Mouse (Mus musculus): ENCODE results near the gene Gm21976.

The Gm21976 gene

DNA sequence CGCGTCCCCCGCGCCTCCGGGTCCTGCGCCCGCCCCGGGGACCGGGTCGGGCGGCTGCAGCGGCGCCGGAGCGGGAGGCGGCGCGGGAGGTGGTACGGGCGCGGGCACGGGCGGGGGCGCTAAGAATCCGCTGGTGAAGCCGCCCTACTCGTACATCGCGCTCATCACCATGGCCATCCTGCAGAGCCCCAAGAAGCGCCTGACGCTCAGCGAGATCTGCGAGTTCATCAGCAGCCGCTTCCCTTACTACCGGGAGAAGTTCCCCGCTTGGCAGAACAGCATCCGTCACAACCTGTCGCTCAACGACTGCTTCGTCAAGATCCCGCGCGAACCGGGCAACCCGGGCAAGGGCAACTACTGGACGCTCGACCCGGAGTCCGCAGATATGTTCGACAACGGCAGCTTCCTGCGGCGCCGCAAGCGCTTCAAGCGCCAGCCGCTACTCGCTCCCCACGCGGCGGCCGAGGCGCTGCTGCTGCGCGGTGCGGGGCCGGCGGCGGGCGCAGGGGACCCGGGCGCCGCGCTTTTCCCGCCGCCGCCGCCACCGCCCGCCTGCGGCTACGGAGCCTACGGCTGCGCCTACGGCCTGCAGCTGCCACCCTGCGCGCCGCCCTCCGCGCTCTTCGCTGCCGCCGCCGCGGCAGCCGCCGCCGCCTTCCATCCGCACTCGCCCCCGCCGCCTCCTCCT lies 75.3 kb downstream of the Gm21976 start:
- DNase-seq = peak in 1 of 2 experiments; percentile 6

DNA sequence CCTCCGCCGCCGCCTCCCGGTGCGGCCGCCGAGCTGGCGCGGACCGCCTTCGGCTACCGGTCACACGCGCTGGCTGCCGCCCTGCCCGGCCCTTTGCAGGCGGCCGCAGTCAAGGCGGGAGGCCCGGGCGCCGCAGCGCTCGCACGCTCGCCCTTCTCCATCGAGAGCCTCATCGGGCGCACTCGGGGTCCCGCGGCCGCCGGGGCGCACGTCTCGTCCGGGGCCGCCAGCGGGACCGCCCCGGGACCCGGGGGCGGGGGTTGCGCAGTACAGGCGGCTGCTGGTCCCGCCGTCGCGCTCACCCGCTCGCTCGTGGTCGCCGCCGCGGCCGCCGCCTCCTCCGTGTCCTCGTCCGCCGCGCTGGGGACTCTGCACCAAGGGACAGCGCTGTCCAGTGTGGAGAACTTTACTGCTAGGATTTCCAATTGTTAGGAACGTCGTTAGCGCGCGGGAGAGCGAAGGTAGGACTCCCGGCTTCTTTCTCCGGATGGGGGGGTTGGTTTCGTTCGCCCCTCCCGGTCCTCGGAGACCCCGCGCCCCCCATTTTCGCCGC lies 75.9 kb downstream of the Gm21976 start:
- peak in 1 of 2 experiments; percentile 8 for DNase-seq

DNA sequence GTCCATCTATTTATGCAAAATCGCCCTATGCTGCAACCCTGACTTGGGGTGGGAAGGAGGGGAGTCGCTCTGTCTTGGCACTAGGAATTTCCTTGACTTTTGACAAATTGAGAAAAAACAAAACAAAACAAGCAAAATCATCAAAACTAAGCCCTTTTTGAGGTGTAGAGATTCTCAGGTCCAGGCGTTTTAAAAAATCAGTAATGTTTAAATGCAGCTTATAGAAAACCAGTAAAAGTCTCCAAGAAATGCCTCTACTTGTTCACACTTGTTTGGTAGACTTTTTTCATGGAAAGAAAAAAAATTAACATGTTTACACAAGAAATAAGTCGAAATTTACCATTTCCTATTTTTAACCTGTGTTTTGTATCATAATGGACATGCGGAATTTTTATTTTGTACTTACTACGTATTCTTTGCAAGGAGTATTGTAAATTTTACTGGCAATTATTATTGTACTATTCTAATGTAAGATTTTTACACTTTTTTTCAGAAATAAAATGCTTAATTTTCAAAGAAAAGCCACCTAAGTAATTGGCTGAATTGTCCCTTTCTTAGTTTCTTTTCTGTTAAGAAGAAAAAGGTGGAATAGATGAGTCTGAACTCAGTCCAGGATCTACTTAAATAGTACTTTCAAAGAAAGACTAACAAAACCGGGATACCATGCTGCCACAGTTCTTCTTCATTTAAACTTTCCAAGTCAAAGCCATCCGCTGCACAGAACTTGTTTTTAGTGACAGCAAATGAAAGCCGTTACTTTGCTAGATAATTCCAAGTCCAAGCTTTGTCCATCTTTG lies 76.7 kb downstream of the Gm21976 start:
- DNase-seq = no peak

Data from spleen, adult 18-20 months (tissue).